10 mouse cellular contexts compared by ENCODE assay signal in genomic region chr3:135630430-135631095, GRCm38 (mm10).
A peak's percentile ranks its signal among the peaks of the same experiment; 100 is the strongest.
DNase-seq lines count a peak whose midpoint lies in the region; ATAC-seq and TF ChIP-seq lines count a peak whose summit lies in the region.
"Had no signal": no experiment of that assay in that cellular context is flagged by ENCODE, and none has a peak within 500 bp of the region (broad histone marks: within the 10 kb centered on the region; RNA-seq: fewer than 3 reads in every experiment).

No protein-coding gene starts in this region.

- no peaks in the 10 kb centered on the region for H3K9me3 ChIP-seq in hindbrain, embryonic 11.5 days (ENCODE audit: control insufficient read depth, low read length)
- H3K9me3 ChIP-seq in hindbrain, embryonic 12.5 days (replicated peaks): no peaks in the 10 kb centered on the region
- no peaks in the 10 kb centered on the region for H3K9me3 ChIP-seq in E14TG2a.4 (ENCODE audit: low read length)
- H3K9me3 ChIP-seq in forebrain, embryonic 10.5 days: no peaks in the 10 kb centered on the region

- H3K36me3 ChIP-seq in hindbrain, embryonic 11.5 days (ENCODE audit: control insufficient read depth, insufficient read depth, low read length): no peaks in the 10 kb centered on the region
- H3K36me3 ChIP-seq in hindbrain, embryonic 12.5 days: no peaks in the 10 kb centered on the region
- H3K36me3 ChIP-seq in E14TG2a.4 (ENCODE audit: insufficient read depth, low read length): 0 out of 2 replicates have a peak, but pooled peaks cover 3% of the 10 kb centered on the region
- peaks cover 14% of the 10 kb centered on the region for H3K36me3 ChIP-seq in forebrain, embryonic 10.5 days (replicated peaks)

- H3K4me1 ChIP-seq in hindbrain, embryonic 11.5 days (replicated peaks; ENCODE audit: control insufficient read depth, insufficient read depth, low read length): no peaks in the 10 kb centered on the region
- H3K4me1 ChIP-seq in hindbrain, embryonic 12.5 days: no peaks in the 10 kb centered on the region; the same call in 1 of the 2 replicates
- peaks cover 26% of the 10 kb centered on the region for H3K4me1 ChIP-seq in E14TG2a.4 (replicated peaks; ENCODE audit: low read depth, low read length)
- no peaks in the 10 kb centered on the region; the same call in 1 of the 2 replicates for H3K4me1 ChIP-seq in forebrain, embryonic 10.5 days

- WGBS in hindbrain, embryonic 11.5 days: 75% methylated on average over 21 of the region's 21 CpGs
- 71% methylated on average over 21 of the region's 21 CpGs for WGBS in hindbrain, embryonic 12.5 days
- 73% methylated on average over 21 of the region's 21 CpGs for WGBS in forebrain, embryonic 10.5 days

- TF ChIP-seq CTCF in E14TG2a.4 (conservative IDR thresholded peaks at IDR 0.05; ENCODE audit: low read length): no peak

- no peak overlapping the region for H3K9ac ChIP-seq in hindbrain, embryonic 11.5 days (ENCODE audit: low read depth, low read length)
- H3K9ac ChIP-seq in hindbrain, embryonic 12.5 days: no peak overlapping the region

- DNase-seq in hindbrain, embryonic 11.5 days (ENCODE audit: low spot score): no peak
- DNase-seq in forebrain, embryonic 10.5 days (ENCODE audit: extremely low spot score, low spot score): no peak
- DNase-seq in left cerebral cortex, adult 8-10 months (ENCODE audit: low spot score in 2 of 2): peak; percentile 34 to 50
- no peak for DNase-seq in thymus, postnatal 0 days (ENCODE audit: low spot score)
- DNase-seq in yolk sac, embryonic 10.5 days (ENCODE audit: low spot score): no peak
- DNase-seq in adrenal gland, postnatal 25 days: no peak

- H3K4me3 ChIP-seq in hindbrain, embryonic 11.5 days (ENCODE audit: low read depth, low read length): no peak overlapping the region
- H3K4me3 ChIP-seq in hindbrain, embryonic 12.5 days: no peak overlapping the region
- H3K4me3 ChIP-seq in E14TG2a.4 (replicated peaks; ENCODE audit: low read length): peak overlapping the region; percentile 13; the same call in 1 of the 2 replicates
- no peak overlapping the region for H3K4me3 ChIP-seq in forebrain, embryonic 10.5 days
- H3K4me3 ChIP-seq: erythroblast, embryonic 14.5 days had no signal

- H3K27me3 ChIP-seq in hindbrain, embryonic 11.5 days (ENCODE audit: control insufficient read depth, insufficient read depth, low read length): no peaks in the 10 kb centered on the region
- H3K27me3 ChIP-seq in hindbrain, embryonic 12.5 days: no peaks in the 10 kb centered on the region
- H3K27me3 ChIP-seq in E14TG2a.4 (ENCODE audit: insufficient read depth, low read length): peaks cover 28% of the 10 kb centered on the region
- no peaks in the 10 kb centered on the region for H3K27me3 ChIP-seq in forebrain, embryonic 10.5 days (ENCODE audit: poor library complexity, severe bottlenecking)

- no peak overlapping the region for H3K27ac ChIP-seq in hindbrain, embryonic 11.5 days (ENCODE audit: low read depth, low read length)
- H3K27ac ChIP-seq in hindbrain, embryonic 12.5 days: no peak overlapping the region
- H3K27ac ChIP-seq in forebrain, embryonic 10.5 days: peak overlapping the region; percentile 16; the same call in 1 of the 2 replicates
- H3K27ac ChIP-seq: macrophage had no signal

- no peak overlapping the region for H3K4me2 ChIP-seq in hindbrain, embryonic 11.5 days (replicated peaks; ENCODE audit: low read depth, low read length)
- H3K4me2 ChIP-seq in hindbrain, embryonic 12.5 days (replicated peaks): no peak overlapping the region

- ATAC-seq in hindbrain, embryonic 11.5 days (ENCODE audit: low FRiP score): 0 out of 2 replicates have a peak, but pooled peaks have one; percentile 45
- no peak for ATAC-seq in hindbrain, embryonic 12.5 days (ENCODE audit: low FRiP score)

Comparison
In these comparisons a context has a peak if more than half of its experiments do, and no peak if none do; other contexts are left out.
1. DNase-seq: peak in left cerebral cortex, adult 8-10 months (2 of 2); none in hindbrain, embryonic 11.5 days (single experiment), forebrain, embryonic 10.5 days (single experiment), thymus, postnatal 0 days (single experiment), yolk sac, embryonic 10.5 days (single experiment) and adrenal gland, postnatal 25 days (single experiment).